Mouse (Mus musculus): ENCODE results near the gene Samd4.

The Samd4 gene

DNA sequence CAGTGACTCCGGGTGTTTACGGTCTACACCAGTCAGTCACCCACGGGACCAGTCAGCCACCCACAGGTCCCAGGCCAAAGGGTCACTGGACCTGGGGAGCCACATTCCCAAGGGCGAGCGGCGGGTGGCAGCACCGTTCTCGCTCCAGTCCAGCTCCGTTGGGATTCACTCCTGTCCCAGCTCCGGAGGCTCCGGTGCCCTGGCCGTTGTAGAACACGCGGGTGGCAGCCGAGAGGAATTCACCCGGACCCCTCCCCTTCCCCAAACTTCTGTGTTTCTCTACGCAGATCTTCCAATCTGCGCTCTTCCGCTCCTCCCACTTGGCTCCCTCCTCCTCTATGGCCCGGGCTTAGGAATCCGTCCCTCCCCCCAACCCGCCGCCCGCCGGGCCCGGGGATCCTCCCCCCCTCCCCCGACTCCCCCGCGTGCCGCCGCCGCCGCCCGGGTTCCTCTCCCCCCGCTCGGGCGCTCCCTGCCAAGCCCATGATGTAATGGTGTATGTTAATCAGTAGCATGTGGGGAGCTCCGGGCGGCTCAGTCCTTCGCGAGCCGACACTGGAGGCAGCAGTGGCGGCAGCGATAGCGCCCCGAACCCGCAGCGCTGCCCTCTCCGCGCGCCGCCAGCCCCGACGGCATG lies at the start of gene Samd4:
Gene Samd4, plus strand, starts transcription at position 424 of the 637 bp plus-strand sequence.
- peak; percentile 77 for DNase-seq (ENCODE audit: low read depth, low spot score)

DNA sequence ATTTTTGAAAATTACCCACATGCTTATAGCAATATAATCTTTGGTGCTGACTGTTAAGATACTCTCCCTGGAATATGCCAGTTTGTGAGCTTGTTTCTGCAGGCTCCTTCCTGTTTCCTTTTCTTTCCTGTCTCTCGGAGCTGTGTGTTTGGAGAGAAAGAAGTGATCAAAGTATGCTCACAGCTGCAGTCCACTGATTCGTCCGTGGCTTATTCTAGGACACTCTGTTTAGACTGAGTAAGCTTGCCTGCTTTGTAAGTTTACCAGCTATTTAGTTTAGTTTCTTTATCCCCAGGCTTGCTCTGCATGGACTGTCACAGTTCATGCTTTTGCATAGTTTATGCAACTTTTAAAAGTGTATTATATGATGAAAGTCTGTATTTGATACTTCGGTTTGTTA lies 43.3 kb upstream of the Samd4 start:
- DNase-seq (ENCODE audit: low read depth, low spot score) = no peak

DNA sequence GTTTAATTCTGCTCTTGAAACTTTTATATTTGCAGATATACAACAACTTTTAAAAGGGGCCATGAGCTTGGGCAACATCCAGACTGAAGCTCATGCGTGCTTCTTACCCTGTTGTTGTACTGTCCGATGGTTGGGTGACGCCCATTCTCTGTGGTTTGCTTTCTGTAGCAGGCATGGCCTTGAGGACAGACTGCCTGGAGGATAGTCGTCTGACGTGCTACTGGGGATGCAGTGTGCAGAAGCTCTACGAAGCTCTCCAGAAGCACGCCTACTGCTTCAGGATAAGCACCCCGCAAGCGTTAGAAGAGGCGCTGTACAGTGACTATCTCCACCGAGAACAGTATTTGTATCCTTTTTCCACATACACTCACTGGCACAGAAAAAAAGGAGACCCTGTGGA lies 36.9 kb upstream of the Samd4 start:
- no peak for DNase-seq (ENCODE audit: low read depth, low spot score)

DNA sequence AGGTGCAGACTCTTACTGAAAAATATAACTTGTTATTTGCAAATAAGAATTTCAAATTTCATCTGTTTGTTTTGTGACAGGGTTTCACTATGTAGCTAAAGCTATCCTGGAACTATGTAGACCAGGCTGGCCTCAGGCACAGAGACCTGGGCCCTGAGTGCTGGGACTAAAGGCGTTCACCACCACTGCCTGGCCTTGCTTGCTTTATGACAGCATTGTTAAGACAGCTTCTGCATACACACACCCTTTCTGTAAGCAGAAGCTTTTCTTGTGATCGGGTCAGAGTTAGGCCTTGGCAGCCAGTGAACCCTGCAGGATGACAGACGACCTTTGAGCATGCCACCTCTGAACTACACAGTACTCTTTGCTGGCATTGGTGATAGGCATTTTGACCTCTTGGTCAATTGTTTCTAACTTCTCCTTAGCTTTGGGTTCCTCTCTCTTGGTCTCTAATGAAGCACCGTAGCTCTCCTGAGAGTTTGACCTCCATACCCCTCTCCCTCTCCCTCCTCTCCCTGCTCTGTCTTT lies 34.5 kb upstream of the Samd4 start:
- no peak for DNase-seq (ENCODE audit: low read depth, low spot score)

DNA sequence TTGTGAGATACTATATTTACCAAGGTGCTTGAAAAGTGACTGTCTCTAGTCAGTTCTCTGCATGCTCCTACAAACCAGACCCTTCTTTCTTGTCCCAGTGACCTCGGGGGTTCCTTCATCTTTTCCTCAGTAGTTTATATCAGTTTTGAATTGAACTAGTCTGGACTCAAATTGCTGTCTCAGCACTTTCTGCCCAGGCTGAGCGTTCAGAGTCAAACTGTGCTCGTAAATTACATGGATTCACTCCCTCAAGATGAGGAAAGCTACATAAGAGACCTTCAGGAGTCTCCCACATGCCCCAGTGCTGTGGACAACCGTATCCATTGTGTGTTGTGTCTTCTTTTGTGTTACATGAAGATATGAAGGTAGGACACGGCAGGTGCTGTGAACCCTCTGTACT lies 33.9 kb upstream of the Samd4 start:
- DNase-seq (ENCODE audit: low read depth, low spot score) = no peak

DNA sequence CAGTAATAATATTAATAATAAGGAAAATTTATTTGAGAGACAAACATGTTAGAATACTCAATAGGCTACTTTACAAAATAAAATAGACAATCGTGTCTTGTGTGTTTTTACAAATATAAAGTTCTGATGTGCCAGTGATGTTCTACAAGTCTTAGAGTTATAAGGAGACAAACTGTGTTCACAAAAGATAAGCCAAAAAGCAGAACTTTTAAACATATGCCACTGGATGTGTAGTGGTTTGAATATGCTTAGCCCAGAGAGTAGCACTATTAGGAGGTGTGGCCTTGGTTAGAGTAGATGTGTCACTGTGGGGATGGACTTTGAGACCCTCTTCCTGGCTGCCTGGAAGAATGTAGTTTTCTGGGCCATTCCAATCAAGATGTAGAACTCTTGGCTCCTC lies 32.9 kb upstream of the Samd4 start:
- DNase-seq (ENCODE audit: low read depth, low spot score) = no peak

DNA sequence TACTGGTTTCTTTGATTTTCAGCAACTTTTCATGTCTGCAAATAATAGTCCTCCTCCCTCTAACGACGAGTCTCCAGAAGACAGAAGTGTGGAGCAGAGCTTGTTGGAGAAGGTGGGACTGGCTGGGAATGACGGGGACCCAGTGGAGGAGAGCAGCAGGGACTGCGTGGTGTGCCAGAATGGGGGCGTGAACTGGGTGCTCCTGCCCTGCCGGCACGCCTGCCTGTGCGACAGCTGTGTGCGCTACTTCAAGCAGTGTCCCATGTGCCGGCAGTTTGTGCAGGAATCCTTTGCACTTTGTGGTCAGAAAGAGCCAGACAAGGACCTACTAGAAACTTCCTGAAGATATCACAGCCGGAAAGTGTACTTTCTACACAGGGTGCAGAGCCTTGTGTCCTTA lies 29.0 kb upstream of the Samd4 start:
- DNase-seq (ENCODE audit: low read depth, low spot score) = peak; percentile 6

DNA sequence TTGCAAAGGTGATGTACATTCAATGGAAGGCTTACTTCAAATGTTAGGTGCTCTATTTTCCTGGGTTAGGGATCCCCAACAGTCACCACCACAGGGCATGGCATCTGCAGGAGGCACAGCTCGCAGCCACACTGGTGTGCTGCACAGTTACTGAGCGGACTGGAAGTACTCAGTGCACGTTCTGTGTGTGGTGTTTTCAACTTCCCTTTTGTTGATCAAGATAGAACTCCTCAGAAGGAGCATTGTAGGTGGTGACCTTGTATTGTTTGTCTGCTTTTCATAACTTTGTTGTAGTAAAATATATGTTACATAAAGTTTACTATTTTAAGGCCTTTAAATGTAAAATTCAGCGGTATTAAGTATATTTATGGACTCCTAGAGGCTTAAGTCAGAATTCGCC lies 19.7 kb upstream of the Samd4 start:
- DNase-seq (ENCODE audit: low read depth, low spot score) = no peak

DNA sequence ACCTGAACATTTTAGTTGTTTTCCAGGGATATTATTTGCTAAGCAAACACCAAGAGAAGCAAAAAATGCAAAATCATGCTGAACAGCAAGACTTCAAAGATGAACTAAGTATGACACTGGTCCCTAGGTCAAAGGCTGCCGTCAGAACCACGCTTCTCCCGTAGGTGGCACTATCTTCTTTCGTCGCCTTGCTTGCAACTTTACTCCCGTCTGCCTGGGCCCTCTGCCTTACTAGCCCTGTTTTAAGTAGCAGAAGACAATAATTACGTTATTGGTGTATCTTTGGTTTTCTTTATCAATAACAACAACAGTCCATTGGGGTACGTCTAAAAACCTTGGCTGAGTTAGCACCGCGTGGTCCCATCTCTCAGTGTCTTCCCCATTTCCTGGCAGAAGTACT lies 1.7 kb upstream of the Samd4 start:
- peak; percentile 68 for DNase-seq (ENCODE audit: low read depth, low spot score)

DNA sequence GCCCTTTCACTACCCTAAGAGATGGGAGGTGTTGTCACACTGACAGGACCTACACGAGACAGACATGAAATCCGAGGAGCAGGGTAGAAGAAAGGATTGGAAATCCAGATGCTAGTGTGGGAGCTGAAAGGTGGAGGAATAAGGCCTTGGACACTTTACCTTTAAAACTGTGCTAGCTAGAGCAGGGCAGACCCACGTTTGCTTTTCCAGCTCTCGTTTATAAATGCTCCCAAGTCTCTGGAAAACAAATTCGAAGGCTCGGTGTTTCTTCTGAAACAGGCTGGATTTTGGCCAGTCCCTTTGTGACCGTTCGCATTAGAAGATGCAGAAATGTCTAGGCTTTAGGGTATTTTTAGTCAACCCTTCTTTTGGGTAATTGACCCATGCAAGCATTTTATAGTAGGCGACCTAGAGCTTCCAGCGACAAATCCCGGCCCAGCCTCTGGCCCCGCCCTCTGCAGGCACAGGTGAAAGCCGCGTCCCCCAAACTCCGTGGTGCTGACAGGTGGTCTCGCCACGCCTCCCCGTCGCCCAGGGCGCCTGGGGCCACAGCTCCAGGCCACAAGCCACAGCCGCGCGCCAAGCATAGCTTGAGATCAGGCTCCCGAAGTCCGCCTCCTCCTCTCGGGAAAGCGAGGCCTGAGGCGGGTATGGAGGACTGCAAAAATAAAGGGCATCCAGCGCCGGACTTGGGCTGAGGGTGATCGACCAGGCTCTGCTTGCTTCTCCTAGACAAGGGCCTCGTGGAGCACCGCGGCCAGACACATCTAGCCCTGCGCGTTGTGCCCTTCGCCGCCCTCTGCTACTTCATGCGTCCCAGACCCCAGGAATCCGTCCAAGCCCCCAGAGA lies 848 bp upstream of the Samd4 start:
- peak; percentile 65 for DNase-seq (ENCODE audit: low read depth, low spot score)

DNA sequence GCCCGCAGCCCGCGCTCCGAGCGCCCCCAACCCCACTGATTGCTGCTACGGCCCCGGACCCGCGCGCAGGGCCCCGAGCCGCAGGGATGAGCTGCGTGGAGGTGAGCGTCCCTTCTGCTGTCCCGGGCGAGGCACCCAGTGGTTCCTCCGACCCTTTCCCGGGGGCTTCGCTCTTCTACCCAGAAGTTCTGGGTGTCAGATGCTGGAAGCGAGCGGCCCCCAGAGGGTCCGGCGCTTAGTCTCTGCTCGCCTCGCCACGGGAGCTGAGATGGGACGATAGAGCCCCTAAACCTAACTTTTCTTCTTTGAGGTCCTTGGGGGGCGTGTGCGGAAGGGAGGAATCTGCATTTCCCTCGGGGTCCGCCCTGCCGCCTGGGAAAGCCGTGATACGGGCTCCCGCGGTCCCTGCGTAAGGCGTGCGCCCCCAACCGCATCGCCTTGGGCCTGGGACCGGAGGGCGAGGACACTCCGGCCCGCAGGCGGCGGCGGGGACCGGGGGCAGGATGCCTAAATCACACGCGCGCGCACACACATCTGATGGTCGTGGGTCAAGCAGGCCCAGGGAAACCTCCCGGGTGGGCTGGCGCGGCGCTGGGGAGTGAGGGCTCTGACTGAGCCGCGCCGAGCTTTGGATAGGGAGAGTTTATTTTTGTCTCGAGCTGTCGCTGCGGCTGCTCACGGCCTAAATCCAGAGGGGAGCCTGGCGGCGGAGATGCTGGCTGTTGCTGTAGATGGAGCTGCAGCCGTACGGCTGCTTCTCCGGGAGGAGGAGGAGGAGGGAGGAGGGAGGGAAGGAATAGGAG lies 615 bp downstream of the Samd4 start:
- peak; percentile 73 for DNase-seq (ENCODE audit: low read depth, low spot score)

DNA sequence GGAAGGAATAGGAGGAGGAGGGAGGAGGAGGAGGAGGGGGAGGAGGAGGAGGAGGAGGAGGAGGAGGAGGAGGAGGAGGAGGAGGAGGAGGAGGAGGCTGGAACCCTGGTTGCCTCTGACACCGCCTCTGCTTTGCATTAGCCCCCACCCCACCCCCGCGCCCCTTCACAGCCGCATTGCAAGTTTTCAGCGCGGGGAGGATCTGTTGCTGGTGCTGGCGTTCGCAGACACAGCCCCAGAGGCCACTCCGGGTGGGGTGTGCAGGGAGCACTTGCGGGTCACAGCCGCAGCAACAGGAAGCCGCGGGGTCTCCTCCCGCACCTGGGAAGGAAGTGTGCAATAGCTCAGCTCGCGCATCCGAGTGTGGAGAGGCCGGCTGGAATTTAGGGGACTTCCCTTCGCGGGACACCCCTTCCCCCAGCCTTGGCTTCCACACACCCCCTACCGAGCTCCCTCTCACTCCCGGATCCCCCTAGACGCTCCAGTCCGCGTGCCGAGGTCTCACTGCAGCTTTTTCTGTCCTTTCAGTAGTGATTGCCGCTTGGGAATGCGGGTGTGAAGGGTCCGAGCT lies 1.3 kb downstream of the Samd4 start:
- peak; percentile 55 for DNase-seq (ENCODE audit: low read depth, low spot score)

DNA sequence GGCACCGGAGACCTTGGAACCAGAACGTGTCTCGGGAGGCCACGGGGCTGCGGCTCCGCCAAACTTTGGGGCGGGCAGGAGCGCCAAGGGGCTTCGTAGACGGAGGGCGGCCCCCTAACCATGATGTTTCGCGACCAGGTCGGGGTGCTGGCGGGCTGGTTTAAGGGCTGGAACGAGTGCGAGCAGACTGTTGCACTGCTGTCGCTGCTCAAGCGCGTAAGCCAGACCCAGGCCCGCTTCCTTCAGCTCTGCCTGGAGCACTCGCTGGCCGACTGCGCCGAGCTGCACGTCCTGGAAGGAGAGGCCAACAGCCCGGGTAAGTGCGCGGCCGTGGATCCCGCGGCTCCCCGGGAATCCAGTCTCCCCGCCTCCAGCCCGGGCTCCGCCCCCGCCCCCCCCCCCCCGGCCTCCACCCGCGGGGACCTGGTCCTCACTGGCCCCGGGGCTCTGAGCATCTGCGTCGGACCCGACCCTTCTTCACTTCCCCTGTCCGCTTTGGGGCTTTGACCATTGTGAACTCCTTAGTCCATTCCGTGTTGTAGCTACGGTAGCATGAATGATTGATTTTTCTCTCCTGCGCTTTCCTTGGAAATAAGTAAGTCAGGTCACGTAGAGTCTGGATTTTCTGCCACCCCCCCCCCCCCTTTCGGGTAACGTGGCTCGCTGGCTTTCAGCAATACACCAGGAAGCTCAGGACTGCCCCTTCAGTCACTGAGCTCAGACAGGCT lies 2.2 kb downstream of the Samd4 start:
- DNase-seq (ENCODE audit: low read depth, low spot score) = peak; percentile 72

DNA sequence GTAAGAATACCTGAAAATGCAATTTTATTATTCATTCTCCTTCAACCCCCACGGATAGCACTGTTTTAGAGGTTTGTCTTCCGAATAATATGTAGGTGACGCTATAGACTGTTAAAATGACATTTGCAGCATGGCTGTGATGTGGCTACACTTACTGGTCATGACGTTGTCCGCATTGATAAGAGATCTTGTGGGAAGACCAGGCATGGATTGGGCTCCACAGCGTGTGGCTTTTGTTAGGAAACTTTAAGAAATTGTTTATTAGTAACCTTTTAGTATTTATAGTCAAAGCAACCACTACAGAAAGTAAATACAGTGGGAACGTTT lies 2.7 kb downstream of the Samd4 start:
- DNase-seq (ENCODE audit: low read depth, low spot score) = no peak

DNA sequence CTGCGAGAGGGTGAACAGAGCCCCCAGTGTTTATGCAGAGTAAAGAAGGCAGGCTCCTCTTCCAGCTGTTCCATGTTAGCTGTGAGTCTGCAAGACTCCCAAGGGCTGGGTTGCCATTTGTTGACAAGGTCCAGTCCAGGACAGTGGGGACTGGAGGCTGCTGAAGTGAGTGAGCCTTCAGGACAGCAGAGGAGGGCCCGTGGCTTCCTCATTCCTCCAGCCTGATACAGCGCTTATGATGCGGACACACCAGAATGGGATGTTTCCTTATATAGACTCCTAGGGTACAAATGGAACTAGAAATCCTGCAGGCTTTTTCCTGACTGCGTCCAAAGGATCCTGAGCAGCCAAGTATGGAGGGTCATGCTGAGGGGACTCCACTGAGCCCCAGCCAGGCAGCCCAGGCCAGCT lies 3.2 kb downstream of the Samd4 start:
- no peak for DNase-seq (ENCODE audit: low read depth, low spot score)

DNA sequence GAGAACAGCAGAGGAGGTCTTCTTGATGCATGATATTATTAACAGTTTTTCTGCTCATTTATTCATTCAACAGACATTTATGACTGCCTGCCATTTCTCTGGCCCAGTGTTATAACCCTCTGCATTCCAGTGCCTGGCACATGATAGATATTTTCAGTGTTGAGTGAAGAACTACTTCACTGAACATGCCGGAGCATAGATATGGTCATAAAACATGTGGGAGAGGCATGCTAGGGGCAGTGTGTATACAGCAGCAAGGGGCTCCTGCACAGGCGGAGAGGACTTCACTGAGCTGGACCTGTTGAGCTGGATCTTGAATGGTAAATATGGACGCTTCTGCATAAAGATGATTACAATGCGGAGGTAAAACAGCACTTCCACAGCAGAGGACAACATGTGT lies 6.4 kb downstream of the Samd4 start:
- no peak for DNase-seq (ENCODE audit: low read depth, low spot score)

DNA sequence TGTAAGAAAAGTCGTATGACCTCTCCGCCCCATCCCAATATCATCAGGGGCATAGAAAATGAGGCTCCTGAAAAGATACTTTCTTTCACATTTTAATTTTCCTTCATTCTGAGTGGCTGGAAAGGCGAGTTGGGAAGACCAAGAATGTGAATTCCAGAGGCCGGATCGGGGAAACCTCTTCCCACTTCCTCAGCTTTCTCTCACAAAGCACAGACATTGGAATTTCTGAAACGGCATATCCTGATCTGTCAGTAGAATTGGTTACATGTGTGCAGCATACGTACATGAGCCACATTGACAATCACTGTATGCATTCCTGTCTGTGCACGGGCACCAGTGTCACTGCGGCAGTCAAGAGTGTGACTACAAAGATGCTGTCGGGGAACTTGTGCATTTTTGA lies 11.3 kb downstream of the Samd4 start:
- DNase-seq (ENCODE audit: low read depth, low spot score) = no peak

DNA sequence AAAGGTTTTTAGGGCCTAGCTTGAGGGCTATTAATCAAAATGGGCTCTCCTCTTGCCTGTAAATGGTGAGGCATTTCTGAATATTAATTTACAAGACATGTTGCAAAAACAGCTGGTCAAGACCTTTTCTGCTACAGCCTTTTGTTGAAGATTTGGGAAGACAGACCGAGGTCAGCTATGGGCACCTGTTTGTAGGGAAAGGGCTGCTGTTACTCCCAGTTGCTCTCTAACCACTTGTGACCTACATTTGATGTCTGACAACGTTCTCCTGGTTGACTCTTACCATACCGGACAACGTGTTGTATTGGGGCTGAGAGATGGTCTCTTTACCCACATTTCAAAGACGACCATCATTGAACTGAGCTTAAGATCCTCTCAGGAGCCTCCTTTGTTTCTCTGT lies 15.3 kb downstream of the Samd4 start:
- DNase-seq (ENCODE audit: low read depth, low spot score) = no peak

DNA sequence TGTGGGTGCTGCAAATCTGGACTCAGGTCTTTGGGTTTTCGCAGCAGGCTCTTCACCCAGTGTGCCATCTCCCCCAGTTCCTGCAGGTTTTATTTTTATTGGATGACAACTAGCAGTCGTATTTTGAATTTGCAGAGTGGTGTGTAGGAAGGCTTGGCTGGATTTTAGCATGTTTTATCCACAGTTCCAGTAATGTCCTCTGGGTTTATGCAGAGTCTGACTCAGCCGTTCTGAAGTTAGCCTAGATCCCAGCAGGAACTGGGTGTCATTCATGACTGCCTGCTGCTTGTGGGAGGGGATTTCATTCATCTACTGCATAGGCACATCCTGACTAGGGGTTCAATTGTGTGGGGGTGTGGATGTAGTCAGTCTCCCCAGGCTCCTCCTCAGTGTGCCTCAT lies 16.0 kb downstream of the Samd4 start:
- DNase-seq (ENCODE audit: low read depth, low spot score) = no peak

DNA sequence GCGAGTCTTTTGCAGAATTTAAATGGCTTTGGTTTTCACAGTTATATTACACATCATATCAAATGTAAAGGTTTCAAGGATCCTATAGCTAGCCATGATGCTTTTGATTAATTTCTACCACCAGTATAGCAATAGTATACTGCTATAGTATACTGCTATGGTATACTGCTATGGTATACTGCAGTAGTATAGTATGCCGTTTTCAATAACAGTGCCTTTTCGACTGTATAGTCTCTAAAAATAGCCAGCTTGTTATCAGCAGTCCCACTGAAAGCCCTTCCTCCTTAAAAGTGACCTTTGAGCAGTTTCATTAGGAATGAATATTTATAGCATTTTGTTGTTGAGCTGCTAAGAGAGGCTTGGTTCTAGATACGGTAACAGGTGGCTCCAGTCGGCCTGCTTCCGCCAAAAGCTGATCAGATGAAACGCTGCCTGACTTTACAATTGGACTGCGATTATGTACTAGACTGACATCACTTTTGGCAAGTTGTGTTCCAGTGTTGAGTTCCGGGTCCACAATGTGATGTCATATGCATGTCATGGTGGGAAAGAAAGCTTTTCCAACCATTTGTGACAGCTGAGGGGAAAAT lies 19.9 kb downstream of the Samd4 start:
- no peak for DNase-seq (ENCODE audit: low read depth, low spot score)

DNA sequence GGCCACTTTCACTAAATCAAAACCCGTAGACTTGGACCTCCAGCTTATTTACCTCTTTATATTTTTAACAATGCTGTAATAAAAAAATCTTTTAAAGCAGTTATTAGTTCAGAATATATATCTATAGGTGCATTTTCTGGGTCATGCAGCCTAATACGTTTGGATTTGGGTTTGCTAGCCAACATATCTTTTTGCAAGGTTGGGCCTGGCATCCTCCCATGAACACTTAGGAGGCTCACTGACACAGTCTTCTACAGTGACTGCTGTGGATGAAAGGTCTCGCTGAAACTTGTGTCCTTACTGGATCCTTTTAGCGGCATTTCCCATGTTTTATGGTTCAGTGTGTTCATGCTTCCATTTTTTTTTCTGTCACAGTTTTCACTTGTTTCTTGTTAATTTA lies 21.6 kb downstream of the Samd4 start:
- DNase-seq (ENCODE audit: low read depth, low spot score) = no peak
